Mouse (Mus musculus) MEL (cell line): Measurements from ENCODE around the gene Rpp14. TPM values are rescaled to one million over a fixed set of nuclear protein-coding genes. Genes with fewer than 3 reads are reported as not detected.

Experiments used
- DNase-seq: peaks from one replicate; pipeline ENCODE4 v3.0.0; 2011; ENCODE audit warnings: low read depth, low spot score
- H3K27ac ChIP-seq: 2 replicates; pipeline ENCODE4 v1.5.1; 2012; ENCODE audit warnings: low read depth, mild to moderate bottlenecking, control low read depth, low read length, moderate library complexity; ENCODE audit not compliant: control insufficient read depth
- H3K27me3 ChIP-seq, 2 experiments: fragments of 150-350 bp in 1 of 2; sonication (generic) in 1 of 2; 2 replicates each; pipeline ENCODE4 v1.6.1; 2012; ENCODE audit warnings: low read length in 2 of 2, mild to moderate bottlenecking in 2 of 2, improper control_type of control experiment in 1 of 2, moderate library complexity in 1 of 2; ENCODE audit not compliant: insufficient read depth in 2 of 2, control insufficient read depth in 1 of 2
- H3K36me3 ChIP-seq, 2 experiments: 2 replicates each; pipeline ENCODE4 v1.6.1; 2012 to 2014; ENCODE audit warnings: low read length in 2 of 2, improper control_type of control experiment in 1 of 2, inconsistent platforms in 1 of 2, mild to moderate bottlenecking in 1 of 2; ENCODE audit not compliant: insufficient read depth in 2 of 2, control insufficient read depth in 1 of 2
- H3K4me1 ChIP-seq, 2 experiments: fragments of 150-350 bp in 1 of 2; sonication (generic) in 1 of 2; 2 replicates each; pipeline ENCODE4 v1.6.1; 2012; ENCODE audit warnings: low read length in 2 of 2, improper control_type of control experiment in 1 of 2, mild to moderate bottlenecking in 1 of 2; ENCODE audit not compliant: insufficient read depth in 2 of 2, control insufficient read depth in 1 of 2
- H3K4me3 ChIP-seq, 2 experiments: fragments of 150-350 bp in 1 of 2; sonication (generic) in 1 of 2; 2 replicates each; pipeline ENCODE4 v1.5.1; 2012; ENCODE audit warnings: low read depth in 2 of 2, low read length in 2 of 2, mild to moderate bottlenecking in 2 of 2, moderate library complexity in 2 of 2, control low read depth in 1 of 2, improper control_type of control experiment in 1 of 2; ENCODE audit not compliant: control insufficient read depth in 1 of 2, insufficient read depth in 1 of 2
- H3K79me2 ChIP-seq: 2 replicates; pipeline ENCODE4 v1.6.1; 2012; ENCODE audit warnings: mild to moderate bottlenecking, low read length, moderate library complexity; ENCODE audit not compliant: control insufficient read depth, poor library complexity, insufficient read depth
- H3K9ac ChIP-seq: 2 replicates; pipeline ENCODE4 v1.6.1; 2012; ENCODE audit warnings: low read depth, mild to moderate bottlenecking, control low read depth, low read length, moderate library complexity; ENCODE audit not compliant: control insufficient read depth, poor library complexity, severe bottlenecking
- H3K9me3 ChIP-seq: fragments of 150-350 bp; sonication (generic); replicated peaks from 2 replicates; pipeline ENCODE4 v1.6.1; 2012; ENCODE audit warnings: mild to moderate bottlenecking, low read length, improper control_type of control experiment, moderate library complexity; ENCODE audit not compliant: insufficient read depth
- CHD1 ChIP-seq: IDR thresholded peaks from 2 replicates; pipeline ENCODE4 v1.6.1; 2012; ENCODE audit warnings: low read depth, mild to moderate bottlenecking, inconsistent platforms, low read length, improper control_type of control experiment
- E2F4 ChIP-seq: IDR thresholded peaks from 2 replicates; pipeline ENCODE4 v1.6.1; 2011; ENCODE audit warnings: low read depth, low read length, improper control_type of control experiment, borderline replicate concordance
- GATA1 ChIP-seq: IDR thresholded peaks from 2 replicates; pipeline ENCODE4 v1.6.1; 2011; ENCODE audit warnings: low read depth, low read length, improper control_type of control experiment
- HCFC1 ChIP-seq: IDR thresholded peaks from 2 replicates; pipeline ENCODE4 v1.6.1; 2012; ENCODE audit warnings: low read depth, mild to moderate bottlenecking, inconsistent platforms, low read length, improper control_type of control experiment, moderate library complexity
- JUND ChIP-seq: IDR thresholded peaks from 2 replicates; pipeline ENCODE4 v1.6.1; 2011; ENCODE audit warnings: low read depth, mild to moderate bottlenecking, improper control_type of control experiment, low read length
- KAT2A ChIP-seq: conservative IDR thresholded peaks from 2 replicates; pipeline ENCODE4 v1.6.1; 2012; ENCODE audit warnings: low read depth, low read length, improper control_type of control experiment, inconsistent platforms
- MAFK ChIP-seq: IDR thresholded peaks from 2 replicates; pipeline ENCODE4 v1.6.1; 2011; ENCODE audit warnings: low read depth, mild to moderate bottlenecking, low read length, improper control_type of control experiment, borderline replicate concordance
- MEF2A ChIP-seq: IDR thresholded peaks from 2 replicates; pipeline ENCODE4 v1.6.1; 2014; ENCODE audit warnings: low read depth, mild to moderate bottlenecking, inconsistent platforms, low read length, improper control_type of control experiment; ENCODE audit not compliant: poor library complexity, insufficient replicate concordance, severe bottlenecking; ENCODE audit errors: extremely low read depth
- MXI1 ChIP-seq: IDR thresholded peaks from 2 replicates; pipeline ENCODE4 v1.6.1; 2011; ENCODE audit warnings: mild to moderate bottlenecking, low read depth, low read length, improper control_type of control experiment
- MYC ChIP-seq: IDR thresholded peaks from 2 replicates; pipeline ENCODE4 v1.6.1; 2011; ENCODE audit warnings: low read depth, mild to moderate bottlenecking, low read length, improper control_type of control experiment, moderate library complexity
- NRF1 ChIP-seq: IDR thresholded peaks from 2 replicates; pipeline ENCODE4 v1.6.1; 2014; ENCODE audit warnings: low read depth, mild to moderate bottlenecking, inconsistent platforms, low read length, improper control_type of control experiment, moderate library complexity; ENCODE audit not compliant: poor library complexity, insufficient read depth, severe bottlenecking
- POLR2A ChIP-seq, 2 experiments: IDR thresholded peaks; 2 replicates each; pipeline ENCODE4 v1.6.1; 2011 to 2012; ENCODE audit warnings: low read length in 2 of 2, mild to moderate bottlenecking in 2 of 2, control low read depth in 1 of 2, improper control_type of control experiment in 1 of 2, low read depth in 1 of 2, moderate library complexity in 1 of 2; ENCODE audit not compliant: control insufficient read depth in 1 of 2, insufficient read depth in 1 of 2, poor library complexity in 1 of 2
- RCOR1 ChIP-seq: IDR thresholded peaks from 2 replicates; pipeline ENCODE4 v1.6.1; 2012; ENCODE audit warnings: low read depth, mild to moderate bottlenecking, inconsistent platforms, low read length, improper control_type of control experiment
- SIN3A ChIP-seq: IDR thresholded peaks from 2 replicates; pipeline ENCODE4 v1.6.1; 2012; ENCODE audit warnings: low read length, improper control_type of control experiment, inconsistent platforms
- SMC3 ChIP-seq: IDR thresholded peaks from 2 replicates; pipeline ENCODE4 v1.6.1; 2011; ENCODE audit warnings: low read depth, low read length, improper control_type of control experiment
- TAL1 ChIP-seq: IDR thresholded peaks from 2 replicates; pipeline ENCODE4 v1.6.1; 2012; ENCODE audit warnings: mild to moderate bottlenecking, inconsistent platforms, low read length, moderate library complexity, mixed read lengths
- TCF12 ChIP-seq: IDR thresholded peaks from 2 replicates; pipeline ENCODE4 v1.6.1; 2014; ENCODE audit warnings: low read depth, mild to moderate bottlenecking, inconsistent platforms, low read length, improper control_type of control experiment, moderate library complexity
- UBTF ChIP-seq: IDR thresholded peaks from 2 replicates; pipeline ENCODE4 v1.6.1; 2012; ENCODE audit warnings: low read depth, mild to moderate bottlenecking, inconsistent platforms, low read length, improper control_type of control experiment, moderate library complexity, borderline replicate concordance; ENCODE audit not compliant: insufficient read depth
- USF1 ChIP-seq: IDR thresholded peaks from 2 replicates; pipeline ENCODE4 v1.6.1; 2014; ENCODE audit warnings: low read depth, mild to moderate bottlenecking, inconsistent platforms, low read length, improper control_type of control experiment, moderate library complexity
- USF2 ChIP-seq, 2 experiments: IDR thresholded peaks; 2 replicates each; pipeline ENCODE4 v1.6.1; 2011 to 2012; ENCODE audit warnings: improper control_type of control experiment in 2 of 2, low read length in 2 of 2, borderline replicate concordance in 1 of 2, inconsistent platforms in 1 of 2, low read depth in 1 of 2, mild to moderate bottlenecking in 1 of 2; ENCODE audit not compliant: insufficient read depth in 1 of 2
- ZC3H11A ChIP-seq: IDR thresholded peaks from 2 replicates; pipeline ENCODE4 v1.6.1; 2012; ENCODE audit warnings: low read depth, mild to moderate bottlenecking, inconsistent platforms, low read length, improper control_type of control experiment
- ZMIZ1 ChIP-seq: IDR thresholded peaks from 2 replicates; pipeline ENCODE4 v1.6.1; 2012; ENCODE audit warnings: low read depth, mild to moderate bottlenecking, inconsistent platforms, low read length, improper control_type of control experiment, moderate library complexity
- ZNF384 ChIP-seq: IDR thresholded peaks from 2 replicates; pipeline ENCODE4 v1.6.1; 2012; ENCODE audit warnings: low read depth, mild to moderate bottlenecking, inconsistent platforms, low read length, improper control_type of control experiment
- polyA plus RNA-seq, 2 experiments: library from polyadenylated mRNA; stranded (reverse) in 1 of 2; unstranded in 1 of 2; fragments of >175 nt in 1 of 2; fragments of >200 nt in 1 of 2; gene quantifications; 2 replicates each; pipeline versions ENCODE4 v1.2.1 to v1.2.4; 2012; ENCODE audit warnings: low replicate concordance in 2 of 2, low read depth in 1 of 2; ENCODE audit not compliant: insufficient read length in 2 of 2, insufficient read depth in 1 of 2, missing spikeins in 1 of 2
- total RNA-seq: library from RNA; depleted of rRNA; stranded (reverse); fragments of 300-350 nt; gene quantifications from 2 replicates; pipeline ENCODE4 v1.2.3, GENCODE M21; 2012

The Rpp14 gene
- total and polyA plus RNA-seq, 3 experiments: 41.2 to 45.5 TPM; not detected in 1

GRCm38 (mm10) chr14:8045187-8045846 lies 34.9 kb upstream of the Rpp14 start:
- H3K4me3 ChIP-seq: no peak overlapping the region
- H3K9ac ChIP-seq: no peak overlapping the region
- H3K27ac ChIP-seq: no peak overlapping the region
- H3K79me2 ChIP-seq: no peaks in the 10 kb centered on the region
- no peaks in the 10 kb centered on the region for H3K9me3 ChIP-seq
- DNase-seq: no peak
- H3K36me3 ChIP-seq: no peaks in the 10 kb centered on the region
- no peaks in the 10 kb centered on the region for H3K27me3 ChIP-seq
- no peaks in the 10 kb centered on the region for H3K4me1 ChIP-seq
- no peak for TF ChIP-seq MAFK
- no peak for TF ChIP-seq ZC3H11A
- TF ChIP-seq UBTF: no peak
- no peak for TF ChIP-seq CHD1
- TF ChIP-seq KAT2A: no peak
- no peak for TF ChIP-seq MEF2A
- TF ChIP-seq SMC3: no peak
- no peak for TF ChIP-seq USF1
- no peak for TF ChIP-seq MXI1

GRCm38 (mm10) chr14:8046839-8047238 lies 33.3 kb upstream of the Rpp14 start:
- no peak overlapping the region for H3K4me3 ChIP-seq

More at GRCm38 (mm10) chr14:8046839-8047238, 33.3 kb upstream of the Rpp14 start:
- Histone ChIP-seq H3K9me3 (no peaks in the 10 kb centered on the region), H3K27me3 (no peaks in the 10 kb centered on the region; a peak in 1 of 4 replicates), H3K9ac (no peak overlapping the region)
- TF ChIP-seq POLR2A (IDR thresholded peaks at IDR 0.05; ENCODE audit: control insufficient read depth in 1 of 2, insufficient read depth in 1 of 2, low read depth in 1 of 2, low read length in 2 of 2, poor library complexity in 1 of 2) (no peak), ZNF384 (no peak), JUND (no peak), ZMIZ1 (no peak), GATA1 (no peak), KAT2A (no peak), E2F4 (no peak), NRF1 (no peak), TAL1 (no peak), MXI1 (no peak), SMC3 (no peak), MYC (no peak), HCFC1 (no peak), USF2 (IDR thresholded peaks at IDR 0.05; ENCODE audit: borderline replicate concordance in 1 of 2, insufficient read depth in 1 of 2, low read depth in 1 of 2, low read length in 2 of 2) (no peak), SIN3A (no peak), TCF12 (no peak), RCOR1 (no peak)
- TF ChIP-seq, all 39 proteins: peak for 0
- no peaks in the 10 kb centered on the region for H3K36me3 ChIP-seq
- H3K79me2 ChIP-seq: no peaks in the 10 kb centered on the region
- H3K27ac ChIP-seq: no peak overlapping the region
- no peak for DNase-seq
- H3K4me1 ChIP-seq: no peaks in the 10 kb centered on the region
